Mouse (Mus musculus) adrenal gland, adult 18-20 months (tissue): Measurements from ENCODE around the gene Olfr606. TPM values are rescaled to one million over a fixed set of nuclear protein-coding genes. Genes with fewer than 3 reads are reported as not detected.
"Not testable (repeated sequence)": the region's sequence is repeated elsewhere in the genome, so short reads cannot be mapped to it uniquely, and the experiment has no call there.

Experiments used
- DNase-seq, 2 experiments: peaks; one replicate each; pipeline ENCODE4 v3.0.0; 2021 to 2022; ENCODE audit warnings: low spot score in 2 of 2
- long read RNA-seq, 2 experiments: library from polyadenylated mRNA; stranded (forward); transcript quantifications; one replicate each; pipeline ENCODE4 v2.0.0; 2021
- microRNA-seq, 2 experiments: library from miRNA; unstranded; fragments of <30 nt; microRNA quantifications; one replicate each; pipeline ENCODE4 v1.2.0; 2021; ENCODE audit warnings: borderline number of aligned reads in 2 of 2
- total RNA-seq, 2 experiments: library from RNA; stranded (reverse); gene quantifications; 1 replicate in 1 of 2; 2 replicates in 1 of 2; pipeline ENCODE4 v1.2.3; 2021

The Olfr606 gene
- not detected for total RNA-seq
- long read RNA-seq, experiment 1, result 0 reads
- long read RNA-seq, experiment 2, result 0 reads

DNA sequence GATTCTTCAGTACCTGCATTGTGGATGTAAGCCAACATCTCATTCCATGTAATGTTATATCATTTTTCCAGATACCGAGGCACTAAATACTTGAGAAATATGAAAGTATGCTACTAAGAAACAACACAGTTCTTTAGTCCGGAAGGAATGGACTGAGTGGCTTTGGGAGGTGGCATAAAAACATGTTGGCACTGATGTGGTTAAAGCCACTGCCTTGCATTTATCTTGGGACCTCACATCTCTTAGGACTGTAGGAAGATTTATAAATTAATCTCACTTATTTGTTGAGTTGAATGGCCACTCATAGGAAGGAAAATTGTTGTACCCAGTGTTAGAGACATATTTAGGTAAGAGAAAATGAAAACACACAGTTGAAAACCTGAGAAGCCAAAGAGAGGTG lies at the start of gene Olfr606:
TSS of gene Olfr606 (plus strand) at position 301 of the 400 bp plus-strand sequence.
- DNase-seq, result no peak

GRCm38 (mm10) chr7:103406521-103407055 lies 42.3 kb upstream of the Olfr606 start:
- DNase-seq, result not testable (repeated sequence)

DNA sequence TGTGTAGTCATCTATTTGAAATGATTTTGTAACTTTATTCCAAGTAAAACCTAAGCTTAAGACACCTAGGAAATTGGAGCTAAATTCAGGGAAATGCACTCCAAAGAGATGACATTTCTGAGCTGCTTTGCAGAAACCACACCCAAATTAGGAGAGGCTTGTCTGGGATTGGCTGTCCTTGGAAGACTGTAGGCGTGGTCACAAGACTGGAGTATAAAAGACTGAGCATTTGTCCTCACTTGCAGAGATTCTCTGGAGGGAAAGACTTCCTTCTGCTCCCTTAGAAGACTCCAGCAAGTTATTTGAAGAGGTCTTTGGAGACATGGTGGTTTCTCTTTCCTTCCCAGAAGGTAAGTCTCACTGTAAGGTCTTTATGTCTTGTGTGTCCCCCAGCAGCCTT lies 34.1 kb upstream of the Olfr606 start, which contains the start of gene Usp17lc:
TSS of gene Usp17lc (plus strand) at position 301 of the 400 bp plus-strand sequence.
- DNase-seq, result not testable (repeated sequence)

DNA sequence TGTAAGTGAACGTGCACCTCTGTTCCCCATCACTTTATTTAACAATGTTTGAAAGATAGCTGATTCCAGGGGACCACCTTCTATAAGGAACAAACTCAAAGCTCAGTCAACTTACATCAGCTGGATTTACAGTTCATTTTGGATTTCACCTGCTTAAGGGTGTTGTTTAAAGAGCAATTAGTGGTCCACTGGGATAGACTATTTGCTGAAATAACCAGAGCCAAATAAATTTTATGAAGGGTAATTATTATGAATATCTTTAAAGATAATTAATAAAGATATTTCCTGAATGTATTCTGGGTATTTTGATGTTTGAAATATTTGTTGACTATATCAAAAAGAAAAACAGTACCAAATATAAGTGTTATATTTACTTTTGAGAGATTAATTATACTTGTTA lies 3.5 kb upstream of the Olfr606 start, which contains the start of gene Olfr605:
TSS of gene Olfr605 (minus strand) at position 101 of the 400 bp plus-strand sequence.
- no peak for DNase-seq

DNA sequence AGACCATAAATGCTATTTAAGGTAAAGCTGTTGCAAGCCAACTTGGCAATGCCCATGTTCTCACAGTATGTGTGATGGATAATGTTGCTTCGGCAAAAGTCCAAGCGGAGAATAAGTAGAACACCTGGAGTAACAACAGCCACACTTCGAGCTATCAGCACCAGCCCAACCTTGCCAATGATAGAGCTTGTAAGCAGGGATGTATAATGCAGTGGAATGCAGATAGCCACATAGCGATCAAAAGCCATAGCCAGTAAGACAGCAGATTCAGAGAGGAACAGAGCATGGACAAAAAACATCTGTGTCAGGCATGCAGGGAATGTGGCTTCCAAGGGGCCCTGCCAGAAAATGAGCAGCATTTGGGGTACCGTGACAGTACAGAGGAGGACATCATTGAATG lies 11.7 kb downstream of the Olfr606 start:
- DNase-seq, result no peak

GRCm38 (mm10) chr7:103469577-103469976 lies 20.7 kb downstream of the Olfr606 start, which contains the start of gene Olfr608:
TSS of gene Olfr608 (plus strand) at chr7:103469877.
- no peak for DNase-seq

- DNase-seq, result not testable (repeated sequence)
Observed at GRCm38 (mm10) chr7:103477106-103477505, 28.3 kb downstream of the Olfr606 start.

- DNase-seq, result no peak
Observed at GRCm38 (mm10) chr7:103497962-103498361, 49.1 kb downstream of the Olfr606 start, which contains the start of gene Olfr609. TSS of gene Olfr609 (minus strand) at chr7:103498062.

Small RNA genes within 50 kb of the gene (microRNA-seq; reads per million reads assigned to microRNA genes)
- 0 reads per million in 2 experiments for gene Gm25774

Other genes starting within 250 kb of the Olfr606 start
- gene Olfr593, start 237.2 kb upstream of the Olfr606 start, total RNA-seq, result not detected
- gene Olfr594, start 232.1 kb upstream of the Olfr606 start, total RNA-seq, result not detected
- not detected for gene Usp17ld, start 196.5 kb upstream of the Olfr606 start, total RNA-seq
- not detected for gene Olfr596, start 143.4 kb upstream of the Olfr606 start, total RNA-seq
- gene Olfr597, start 132.7 kb upstream of the Olfr606 start, total RNA-seq, result not detected
- gene Olfr598, start 125.5 kb upstream of the Olfr606 start, total RNA-seq, result not detected
- gene Olfr599, start 113.1 kb upstream of the Olfr606 start, total RNA-seq, result not detected
- gene Olfr600, start 99.4 kb upstream of the Olfr606 start, total RNA-seq, result not detected
- not detected for gene Olfr601, start 86.4 kb upstream of the Olfr606 start, total RNA-seq
- not detected for gene Olfr603, start 62.9 kb upstream of the Olfr606 start, total RNA-seq
- not detected for gene Usp17lc, start 34.0 kb upstream of the Olfr606 start, total RNA-seq
- gene Olfr605, start 3.6 kb upstream of the Olfr606 start, total RNA-seq, result not detected
- gene Olfr607, start 15.1 kb downstream of the Olfr606 start, total RNA-seq, result not detected
- not detected for gene Olfr608, start 20.8 kb downstream of the Olfr606 start, total RNA-seq
- not detected for gene Olfr609, start 49.0 kb downstream of the Olfr606 start, total RNA-seq
- gene Olfr610, start 63.1 kb downstream of the Olfr606 start, total RNA-seq, result not detected
- gene Olfr611, start 71.8 kb downstream of the Olfr606 start, total RNA-seq, result not detected
- gene Olfr612, start 93.7 kb downstream of the Olfr606 start, total RNA-seq, result not detected
- not detected for gene Olfr613, start 99.0 kb downstream of the Olfr606 start, total RNA-seq
- gene Olfr615, start 107.0 kb downstream of the Olfr606 start, total RNA-seq, result not detected
- gene Olfr616, start 120.1 kb downstream of the Olfr606 start, total RNA-seq, result not detected
- not detected for gene Olfr617, start 124.0 kb downstream of the Olfr606 start, total RNA-seq
- gene Olfr618, start 141.1 kb downstream of the Olfr606 start, total RNA-seq, result not detected
- not detected for gene Olfr619, start 151.5 kb downstream of the Olfr606 start, total RNA-seq
- not detected for gene Olfr620, start 163.5 kb downstream of the Olfr606 start, total RNA-seq
- gene Olfr622, start 193.7 kb downstream of the Olfr606 start, total RNA-seq, result not detected
- gene Olfr623, start 214.7 kb downstream of the Olfr606 start, total RNA-seq, result not detected
- gene Olfr624, start 222.1 kb downstream of the Olfr606 start, total RNA-seq, result not detected
- gene Olfr625-ps1, start 233.7 kb downstream of the Olfr606 start, total RNA-seq, result not detected